Comparison of ENCODE assay signal across 7 mouse cellular contexts in genomic region chr3:115711924-115712807, GRCm38 (mm10). TPM values are rescaled to one million over a fixed set of nuclear protein-coding genes. Genes with fewer than 3 reads are reported as not detected.
DNase-seq lines count a peak whose midpoint lies in the region; ATAC-seq and TF ChIP-seq lines count a peak whose summit lies in the region.

No protein-coding gene starts in this region.

- TF ChIP-seq EP300 in lung, postnatal 0 days (IDR thresholded peaks at IDR 0.05): no peak

- no peak for DNase-seq in lung, postnatal 0 days (ENCODE audit: low spot score)
- no peak for DNase-seq in lung, postnatal 36 days
- no peak for DNase-seq in forebrain, embryonic 14.5 days (ENCODE audit: low spot score)
- no peak for DNase-seq in limb, embryonic 10.5 days (ENCODE audit: low spot score)
- no peak for DNase-seq in left cerebral cortex, adult 11 months (ENCODE audit: low spot score)
- no peak for DNase-seq in layer of hippocampus, adult 9-10 months (ENCODE audit: low spot score)

- H3K4me3 ChIP-seq in lung, postnatal 0 days (ENCODE audit: low read depth, low read length): peak overlapping the region; percentile 53
- H3K4me3 ChIP-seq in forebrain, embryonic 14.5 days (ENCODE audit: low read depth, low read length): peak overlapping the region; percentile 52
- H3K4me3 ChIP-seq in limb, embryonic 10.5 days: peak overlapping the region; percentile 69; the same call in 1 of the 2 replicates
- 0 out of 2 replicates have a peak overlapping the region, but pooled peaks have one; percentile 1 for H3K4me3 ChIP-seq in stomach, embryonic 14.5 days (ENCODE audit: low read depth, low read length)

- peaks cover 6% of the 10 kb centered on the region; the same call in 1 of the 2 replicates for H3K36me3 ChIP-seq in lung, postnatal 0 days (ENCODE audit: insufficient read depth, low read length)
- peaks cover 4% of the 10 kb centered on the region; the same call in 1 of the 2 replicates for H3K36me3 ChIP-seq in forebrain, embryonic 14.5 days (ENCODE audit: control insufficient read depth, insufficient read depth, low read length)
- H3K36me3 ChIP-seq in limb, embryonic 10.5 days: peaks cover 11% of the 10 kb centered on the region; the same call in 1 of the 2 replicates
- no peaks in the 10 kb centered on the region for H3K36me3 ChIP-seq in stomach, embryonic 14.5 days (ENCODE audit: control insufficient read depth, insufficient read depth, low read length)

- H3K9ac ChIP-seq in lung, postnatal 0 days (replicated peaks; ENCODE audit: low read depth): peak overlapping the region; percentile 76
- H3K9ac ChIP-seq in forebrain, embryonic 14.5 days (ENCODE audit: low read length): no peak overlapping the region
- H3K9ac ChIP-seq in stomach, embryonic 14.5 days (replicated peaks; ENCODE audit: low read depth, low read length): no peak overlapping the region

- no peak for TF ChIP-seq CTCF in lung, postnatal 0 days (IDR thresholded peaks at IDR 0.05)

- peak overlapping the region; percentile 74 for H3K4me2 ChIP-seq in lung, postnatal 0 days (replicated peaks; ENCODE audit: low read depth, low read length)
- H3K4me2 ChIP-seq in forebrain, embryonic 14.5 days (ENCODE audit: low read length): peak overlapping the region; percentile 84
- no peak overlapping the region for H3K4me2 ChIP-seq in stomach, embryonic 14.5 days (replicated peaks; ENCODE audit: low read depth, low read length)

- no peaks in the 10 kb centered on the region for H3K9me3 ChIP-seq in lung, postnatal 0 days (ENCODE audit: low read length)
- no peaks in the 10 kb centered on the region for H3K9me3 ChIP-seq in forebrain, embryonic 14.5 days (replicated peaks; ENCODE audit: control insufficient read depth, low read length)
- H3K9me3 ChIP-seq in limb, embryonic 10.5 days (replicated peaks): no peaks in the 10 kb centered on the region
- no peaks in the 10 kb centered on the region for H3K9me3 ChIP-seq in stomach, embryonic 14.5 days (ENCODE audit: control insufficient read depth, low read depth, low read length)

- WGBS in lung, postnatal 0 days: 84% methylated on average over 27 of the region's 27 CpGs
- WGBS in forebrain, embryonic 14.5 days: 90% methylated on average over 27 of the region's 27 CpGs
- 91% methylated on average over 27 of the region's 27 CpGs for whole genome bisulfite sequencing in limb, embryonic 10.5 days
- 90% methylated on average over 27 of the region's 27 CpGs for whole genome bisulfite sequencing in stomach, embryonic 14.5 days

- H3K27me3 ChIP-seq in lung, postnatal 0 days (replicated peaks; ENCODE audit: insufficient read depth, low read length): no peaks in the 10 kb centered on the region
- H3K27me3 ChIP-seq in forebrain, embryonic 14.5 days (replicated peaks; ENCODE audit: control insufficient read depth, insufficient read depth, low read length): no peaks in the 10 kb centered on the region
- H3K27me3 ChIP-seq in limb, embryonic 10.5 days (ENCODE audit: low read depth, poor library complexity, severe bottlenecking): 0 out of 2 replicates have a peak, but pooled peaks cover 6% of the 10 kb centered on the region
- no peaks in the 10 kb centered on the region for H3K27me3 ChIP-seq in stomach, embryonic 14.5 days (ENCODE audit: control insufficient read depth, insufficient read depth, low read length)

- no peak for ATAC-seq in lung, postnatal 0 days
- no peak for ATAC-seq in forebrain, embryonic 14.5 days
- ATAC-seq in stomach, embryonic 14.5 days (ENCODE audit: insufficient number of reproducible peaks, insufficient read depth, low FRiP score, low read depth): no peak

- H3K27ac ChIP-seq in lung, postnatal 0 days (ENCODE audit: low read length): peak overlapping the region; percentile 69
- no peak overlapping the region for H3K27ac ChIP-seq in forebrain, embryonic 14.5 days (ENCODE audit: low read depth, low read length)
- H3K27ac ChIP-seq in limb, embryonic 10.5 days: no peak overlapping the region
- H3K27ac ChIP-seq in stomach, embryonic 14.5 days (ENCODE audit: low read length): no peak overlapping the region

- no peaks in the 10 kb centered on the region for H3K4me1 ChIP-seq in lung, postnatal 0 days (ENCODE audit: insufficient read depth, low read depth, low read length)
- H3K4me1 ChIP-seq in forebrain, embryonic 14.5 days (ENCODE audit: control insufficient read depth, insufficient read depth, low read length): peaks cover 2% of the 10 kb centered on the region
- peaks cover 21% of the 10 kb centered on the region for H3K4me1 ChIP-seq in limb, embryonic 10.5 days
- 0 out of 2 replicates have a peak, but pooled peaks cover 3% of the 10 kb centered on the region for H3K4me1 ChIP-seq in stomach, embryonic 14.5 days (ENCODE audit: control insufficient read depth, insufficient read depth, low read length)

RNA-seq across cellular contexts. Expression of gene S1pr1, which starts 2.7 kb away (rescaled TPM):
- polyA plus RNA-seq in lung, postnatal 0 days (2015; fragmentation: Nextera tagmentation; extraction: Ambion mirVana): 93.0 and 100 TPM in 2 replicates
- 21.2 and 24.5 TPM in 2 replicates for polyA plus RNA-seq in forebrain, embryonic 14.5 days (2014; fragmentation: Nextera tagmentation; extraction: Ambion mirVana)
- polyA plus RNA-seq in limb, embryonic 10.5 days (2016; fragmentation: Nextera tagmentation; extraction: Ambion mirVana): 10.1 and 12.1 TPM in 2 replicates
- polyA plus RNA-seq in stomach, embryonic 14.5 days (2014; fragmentation: Nextera tagmentation; extraction: Ambion mirVana): 17.6 and 18.3 TPM in 2 replicates

Comparison
In these comparisons a context has a peak if more than half of its experiments do, and no peak if none do; other contexts are left out.
1. H3K4me3 ChIP-seq: peak in every context shown above with its lines; median percentile 69 in limb, embryonic 10.5 days; 53 in lung, postnatal 0 days; 52 in forebrain, embryonic 14.5 days; 1 in stomach, embryonic 14.5 days.